ENCODE assay signal across 7 mouse cellular contexts in genomic region chr12:57787471-57787870, GRCm38 (mm10).
DNase-seq lines count a peak whose midpoint lies in the region; ATAC-seq lines count a peak whose summit lies in the region.

No protein-coding gene starts in this region.

- no peaks in the 10 kb centered on the region for H3K4me1 ChIP-seq in kidney, embryonic 14.5 days (ENCODE audit: control insufficient read depth, insufficient read depth, low read length)
- H3K4me1 ChIP-seq in midbrain, embryonic 14.5 days (ENCODE audit: control insufficient read depth, insufficient read depth, low read length) = no peaks in the 10 kb centered on the region

- DNase-seq in left cerebral cortex, adult 18-20 months (ENCODE audit: low spot score in 2 of 2) = peak; percentile 29 to 31
- DNase-seq in left cerebral cortex, adult 8-10 months (ENCODE audit: low spot score in 2 of 2) = no peak
- DNase-seq in MN1 (ENCODE audit: low spot score) = peak; percentile 10
- DNase-seq in midbrain, embryonic 14.5 days = peak; percentile 77
- DNase-seq in gastrocnemius, postnatal 25 days = no peak

- no peak overlapping the region for H3K4me3 ChIP-seq in kidney, embryonic 14.5 days (ENCODE audit: low read length)
- H3K4me3 ChIP-seq in midbrain, embryonic 14.5 days (replicated peaks; ENCODE audit: low read depth, low read length) = no peak overlapping the region

- no peak overlapping the region for H3K4me2 ChIP-seq in kidney, embryonic 14.5 days (replicated peaks; ENCODE audit: low read depth, low read length)
- no peak overlapping the region for H3K4me2 ChIP-seq in midbrain, embryonic 14.5 days (ENCODE audit: low read length)

- peak; percentile 79 for ATAC-seq in common myeloid progenitor, adult 5-6 weeks (replicated peaks; ENCODE audit: low read depth, poor library complexity, severe bottlenecking)
- peak; percentile 68; the same call in 1 of the 2 replicates for ATAC-seq in kidney, embryonic 14.5 days (ENCODE audit: low FRiP score, low TSS enrichment)
- peak; percentile 64; the same call in 1 of the 2 replicates for ATAC-seq in midbrain, embryonic 14.5 days (ENCODE audit: low FRiP score, low TSS enrichment)

- no peaks in the 10 kb centered on the region for H3K36me3 ChIP-seq in kidney, embryonic 14.5 days (ENCODE audit: control insufficient read depth, insufficient read depth, low read length)
- no peaks in the 10 kb centered on the region for H3K36me3 ChIP-seq in midbrain, embryonic 14.5 days (ENCODE audit: control insufficient read depth, insufficient read depth, low read length)

- H3K27ac ChIP-seq in kidney, embryonic 14.5 days (ENCODE audit: low read depth, low read length) = no peak overlapping the region
- no peak overlapping the region for H3K27ac ChIP-seq in midbrain, embryonic 14.5 days (replicated peaks; ENCODE audit: low read depth, low read length)

- H3K9me3 ChIP-seq in kidney, embryonic 14.5 days (ENCODE audit: control insufficient read depth, low read length) = no peaks in the 10 kb centered on the region
- no peaks in the 10 kb centered on the region for H3K9me3 ChIP-seq in midbrain, embryonic 14.5 days (ENCODE audit: control insufficient read depth, low read length)

- H3K9ac ChIP-seq in kidney, embryonic 14.5 days (ENCODE audit: low read depth, low read length) = no peak overlapping the region
- H3K9ac ChIP-seq in midbrain, embryonic 14.5 days (replicated peaks; ENCODE audit: low read length) = no peak overlapping the region

- no peaks in the 10 kb centered on the region for H3K27me3 ChIP-seq in kidney, embryonic 14.5 days (ENCODE audit: control insufficient read depth, insufficient read depth, low read length)
- no peaks in the 10 kb centered on the region for H3K27me3 ChIP-seq in midbrain, embryonic 14.5 days (ENCODE audit: control insufficient read depth, insufficient read depth, low read length)

- WGBS in kidney, embryonic 14.5 days = 25% methylated on average over 5 of the region's 5 CpGs
- 23% methylated on average over 5 of the region's 5 CpGs for WGBS in midbrain, embryonic 14.5 days

Comparison
In these comparisons a context has a peak if more than half of its experiments do, and no peak if none do; other contexts are left out.
1. DNase-seq: peak in left cerebral cortex, adult 18-20 months (2 of 2), MN1 (single experiment) and midbrain, embryonic 14.5 days (single experiment); none in left cerebral cortex, adult 8-10 months (0 of 2) and gastrocnemius, postnatal 25 days (single experiment).
2. Peak in every context shown above with its lines, with median percentiles within 50 percentile points of each other: ATAC-seq.